Mouse (Mus musculus): ENCODE results near the gene Gtf3c2. TPM values are rescaled to one million over a fixed set of nuclear protein-coding genes. Genes with fewer than 3 reads are reported as not detected.

The Gtf3c2 gene
- polyA plus RNA-seq, 1 experiment from 2014 or later, result 55.5 TPM

DNA sequence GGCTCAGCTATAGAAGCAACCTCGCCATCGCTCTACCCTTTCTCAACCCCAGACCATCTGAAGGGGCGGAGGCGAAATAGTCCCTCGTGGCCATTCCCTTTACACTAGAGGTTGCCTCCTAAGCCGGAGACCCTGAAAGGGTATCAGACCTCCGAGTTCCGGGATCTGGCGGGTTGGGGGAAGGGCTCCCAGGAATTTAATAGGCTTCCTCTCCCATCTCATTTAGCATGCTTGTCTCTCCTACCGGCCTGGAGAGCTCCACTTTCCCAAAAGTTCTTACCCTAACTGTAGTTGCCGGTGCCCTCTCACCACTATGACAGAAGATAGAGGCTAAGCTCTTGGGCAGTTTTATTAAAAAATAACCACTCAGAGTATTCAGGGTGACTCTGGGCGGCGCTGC, 42.3 kb downstream of the Gtf3c2 start:
- Histone ChIP-seq H3K27me3 (ENCODE audit: control insufficient read depth, insufficient read depth, low read length) (peaks cover 41% of the 10 kb centered on the region), H3K9ac (replicated peaks; ENCODE audit: low read depth, low read length) (no peak overlapping the region), H3K9me3 (ENCODE audit: control insufficient read depth, low read length) (no peaks in the 10 kb centered on the region), H3K4me3 (ENCODE audit: low read depth, low read length) (peak overlapping the region; percentile 22), H3K4me1 (ENCODE audit: control insufficient read depth, insufficient read depth, low read length) (0 out of 2 replicates have a peak, but pooled peaks cover 3% of the 10 kb centered on the region), H3K27ac (ENCODE audit: low read depth, low read length) (no peak overlapping the region), H3K4me2 (ENCODE audit: low read depth, low read length) (peak overlapping the region; percentile 44), H3K36me3 (ENCODE audit: control insufficient read depth, insufficient read depth, low read length) (no peaks in the 10 kb centered on the region)
- no peak for ATAC-seq (ENCODE audit: low read depth)
- WGBS, result under 1% methylated on average over 13 of the region's 13 CpGs

- H3K4me3 ChIP-seq (ENCODE audit: low read depth, low read length), result peak overlapping the region; percentile 1; the same call in 1 of the 2 replicates
- no peaks in the 10 kb centered on the region for H3K9me3 ChIP-seq (ENCODE audit: control insufficient read depth, low read length)
- peak overlapping the region; percentile 44; the same call in 1 of the 2 replicates for H3K4me2 ChIP-seq (ENCODE audit: low read depth, low read length)
- H3K27ac ChIP-seq (ENCODE audit: low read depth, low read length), result no peak overlapping the region
- no peak overlapping the region for H3K9ac ChIP-seq (replicated peaks; ENCODE audit: low read depth, low read length)
- 0 out of 2 replicates have a peak, but pooled peaks cover 3% of the 10 kb centered on the region for H3K4me1 ChIP-seq (ENCODE audit: control insufficient read depth, insufficient read depth, low read length)
- peak; percentile 20; the same call in 1 of the 2 replicates for ATAC-seq (ENCODE audit: low read depth)
- peaks cover 41% of the 10 kb centered on the region for H3K27me3 ChIP-seq (ENCODE audit: control insufficient read depth, insufficient read depth, low read length)
- under 1% methylated on average over 33 of the region's 33 CpGs for WGBS
- no peaks in the 10 kb centered on the region for H3K36me3 ChIP-seq (ENCODE audit: control insufficient read depth, insufficient read depth, low read length)
These were observed 43.1 kb downstream of the Gtf3c2 start for GRCm38 (mm10) chr5:31136730-31137424.

DNA sequence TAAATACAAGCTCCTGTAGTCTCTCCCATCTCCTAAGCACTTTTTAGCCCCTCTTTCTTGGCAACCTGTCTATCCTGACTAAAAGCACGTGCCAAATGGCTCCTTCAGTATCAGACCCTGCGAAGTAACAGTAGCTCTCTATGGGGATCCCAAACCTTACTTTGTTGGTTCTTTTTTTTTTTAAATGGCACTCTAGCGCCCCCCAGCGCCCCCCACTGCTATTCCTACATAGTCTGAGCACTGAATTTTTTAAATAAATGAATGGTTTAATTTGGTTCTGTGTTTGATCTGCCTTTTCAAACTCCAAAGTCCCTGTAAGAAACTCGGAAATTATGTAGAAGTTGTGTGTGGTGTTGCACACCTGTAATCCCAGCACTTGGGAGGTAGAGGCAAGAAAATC, 53.9 kb downstream of the Gtf3c2 start:
- Histone ChIP-seq H3K36me3 (ENCODE audit: control insufficient read depth, insufficient read depth, low read length) (no peaks in the 10 kb centered on the region), H3K27me3 (ENCODE audit: control insufficient read depth, insufficient read depth, low read length) (no peaks in the 10 kb centered on the region), H3K4me3 (ENCODE audit: low read depth, low read length) (no peak overlapping the region), H3K4me1 (ENCODE audit: control insufficient read depth, insufficient read depth, low read length) (no peaks in the 10 kb centered on the region), H3K4me2 (ENCODE audit: low read depth, low read length) (no peak overlapping the region), H3K27ac (ENCODE audit: low read depth, low read length) (no peak overlapping the region), H3K9ac (replicated peaks; ENCODE audit: low read depth, low read length) (no peak overlapping the region), H3K9me3 (ENCODE audit: control insufficient read depth, low read length) (no peaks in the 10 kb centered on the region)
- WGBS, result 38% methylated on average over 5 of the region's 5 CpGs
- ATAC-seq (ENCODE audit: low read depth), result no peak

- WGBS, result 29% methylated on average over 2 of the region's 2 CpGs
- H3K27ac ChIP-seq (ENCODE audit: low read depth, low read length), result no peak overlapping the region
- H3K27me3 ChIP-seq (ENCODE audit: control insufficient read depth, insufficient read depth, low read length), result no peaks in the 10 kb centered on the region
These were observed 56.5 kb downstream of the Gtf3c2 start for GRCm38 (mm10) chr5:31123481-31123880.

GRCm38 (mm10) chr5:31121111-31121510, 58.8 kb downstream of the Gtf3c2 start:
- H3K4me2 ChIP-seq (ENCODE audit: low read depth, low read length), result no peak overlapping the region
- H3K9ac ChIP-seq (replicated peaks; ENCODE audit: low read depth, low read length), result no peak overlapping the region
- no peaks in the 10 kb centered on the region for H3K27me3 ChIP-seq (ENCODE audit: control insufficient read depth, insufficient read depth, low read length)
- no peak overlapping the region for H3K4me3 ChIP-seq (ENCODE audit: low read depth, low read length)
- H3K27ac ChIP-seq (ENCODE audit: low read depth, low read length), result no peak overlapping the region
- no peaks in the 10 kb centered on the region for H3K4me1 ChIP-seq (ENCODE audit: control insufficient read depth, insufficient read depth, low read length)
- no peaks in the 10 kb centered on the region for H3K9me3 ChIP-seq (ENCODE audit: control insufficient read depth, low read length)
- no peaks in the 10 kb centered on the region for H3K36me3 ChIP-seq (ENCODE audit: control insufficient read depth, insufficient read depth, low read length)
- ATAC-seq (ENCODE audit: low read depth), result no peak
- WGBS, result 88% methylated on average over 8 of the region's 8 CpGs

More at GRCm38 (mm10) chr5:31123481-31123880, 56.5 kb downstream of the Gtf3c2 start:
- Histone ChIP-seq H3K9ac (replicated peaks; ENCODE audit: low read depth, low read length) (no peak overlapping the region), H3K9me3 (ENCODE audit: control insufficient read depth, low read length) (no peaks in the 10 kb centered on the region), H3K4me1 (ENCODE audit: control insufficient read depth, insufficient read depth, low read length) (no peaks in the 10 kb centered on the region), H3K36me3 (ENCODE audit: control insufficient read depth, insufficient read depth, low read length) (no peaks in the 10 kb centered on the region), H3K4me3 (ENCODE audit: low read depth, low read length) (no peak overlapping the region), H3K4me2 (ENCODE audit: low read depth, low read length) (no peak overlapping the region)
- no peak for ATAC-seq (ENCODE audit: low read depth)

DNA sequence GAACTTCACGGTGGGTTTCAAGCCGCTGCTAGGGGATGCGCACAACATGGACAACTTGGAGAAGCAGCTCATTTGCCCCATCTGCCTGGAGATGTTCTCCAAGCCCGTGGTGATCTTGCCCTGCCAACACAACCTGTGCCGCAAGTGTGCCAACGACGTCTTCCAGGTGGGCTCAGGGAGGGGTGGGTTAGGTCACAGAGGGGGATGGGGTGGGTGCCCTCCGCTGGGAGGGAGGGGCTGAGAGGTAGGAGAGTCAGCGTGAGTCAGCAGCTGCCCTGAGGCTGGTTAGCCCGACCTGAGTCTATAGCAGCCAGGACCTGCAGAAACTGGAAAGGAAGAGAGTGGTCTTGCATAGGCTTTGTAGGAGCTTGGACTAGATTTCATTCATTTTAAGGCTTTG, 63.0 kb downstream of the Gtf3c2 start:
- Histone ChIP-seq H3K4me3 (ENCODE audit: low read depth, low read length) (no peak overlapping the region), H3K4me1 (ENCODE audit: control insufficient read depth, insufficient read depth, low read length) (no peaks in the 10 kb centered on the region), H3K36me3 (ENCODE audit: control insufficient read depth, insufficient read depth, low read length) (no peaks in the 10 kb centered on the region), H3K4me2 (ENCODE audit: low read depth, low read length) (no peak overlapping the region), H3K9ac (replicated peaks; ENCODE audit: low read depth, low read length) (no peak overlapping the region), H3K27ac (ENCODE audit: low read depth, low read length) (no peak overlapping the region), H3K9me3 (ENCODE audit: control insufficient read depth, low read length) (no peaks in the 10 kb centered on the region), H3K27me3 (ENCODE audit: control insufficient read depth, insufficient read depth, low read length) (no peaks in the 10 kb centered on the region)
- WGBS, result 31% methylated on average over 10 of the region's 10 CpGs
- ATAC-seq (ENCODE audit: low read depth), result no peak

- ATAC-seq (ENCODE audit: low read depth), result no peak
- Histone ChIP-seq H3K27ac (ENCODE audit: low read depth, low read length) (no peak within 1 kb of the TSS), H3K4me1 (ENCODE audit: control insufficient read depth, insufficient read depth, low read length) (no peaks in the 10 kb centered on the region), H3K36me3 (ENCODE audit: control insufficient read depth, insufficient read depth, low read length) (no peaks in the 10 kb centered on the region), H3K9ac (replicated peaks; ENCODE audit: low read depth, low read length) (no peak within 1 kb of the TSS), H3K27me3 (ENCODE audit: control insufficient read depth, insufficient read depth, low read length) (no peaks in the 10 kb centered on the region), H3K4me3 (ENCODE audit: low read depth, low read length) (no peak within 1 kb of the TSS), H3K9me3 (ENCODE audit: control insufficient read depth, low read length) (no peaks in the 10 kb centered on the region), H3K4me2 (ENCODE audit: low read depth, low read length) (no peak within 1 kb of the TSS)
- WGBS, result 47% methylated on average over 3 of the region's 3 CpGs
These were observed 63.6 kb downstream of the Gtf3c2 start, which contains the start of gene Trim54 for GRCm38 (mm10) chr5:31116354-31116753. Gene Trim54 (plus strand): TSS chr5:31116712.

DNA sequence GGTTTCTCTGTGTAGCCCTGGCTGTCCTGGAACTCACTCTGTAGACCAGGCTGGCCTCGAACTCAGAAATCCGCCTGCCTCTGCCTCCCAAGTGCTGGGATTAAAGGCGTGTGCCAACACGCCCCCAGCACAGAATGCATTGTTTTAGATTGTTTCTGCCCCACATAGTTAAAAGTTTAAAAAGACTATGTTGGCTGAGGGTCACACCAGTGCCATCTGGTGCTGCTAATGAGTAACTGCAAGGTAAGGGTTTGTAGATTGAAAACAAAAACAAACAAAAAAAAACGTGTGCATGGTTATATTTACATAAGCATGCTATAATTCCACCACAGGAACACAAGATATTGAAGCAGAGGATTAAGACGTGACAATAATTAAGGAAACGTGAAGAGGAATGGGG, 69.2 kb downstream of the Gtf3c2 start:
- Histone ChIP-seq H3K36me3 (ENCODE audit: control insufficient read depth, insufficient read depth, low read length) (no peaks in the 10 kb centered on the region), H3K27ac (ENCODE audit: low read depth, low read length) (no peak overlapping the region), H3K27me3 (ENCODE audit: control insufficient read depth, insufficient read depth, low read length) (no peaks in the 10 kb centered on the region), H3K9me3 (ENCODE audit: control insufficient read depth, low read length) (no peaks in the 10 kb centered on the region), H3K4me3 (ENCODE audit: low read depth, low read length) (no peak overlapping the region), H3K9ac (replicated peaks; ENCODE audit: low read depth, low read length) (no peak overlapping the region), H3K4me2 (ENCODE audit: low read depth, low read length) (no peak overlapping the region), H3K4me1 (ENCODE audit: control insufficient read depth, insufficient read depth, low read length) (no peaks in the 10 kb centered on the region)
- WGBS, result 48% methylated on average over 7 of the region's 7 CpGs
- ATAC-seq (ENCODE audit: low read depth), result no peak

DNA sequence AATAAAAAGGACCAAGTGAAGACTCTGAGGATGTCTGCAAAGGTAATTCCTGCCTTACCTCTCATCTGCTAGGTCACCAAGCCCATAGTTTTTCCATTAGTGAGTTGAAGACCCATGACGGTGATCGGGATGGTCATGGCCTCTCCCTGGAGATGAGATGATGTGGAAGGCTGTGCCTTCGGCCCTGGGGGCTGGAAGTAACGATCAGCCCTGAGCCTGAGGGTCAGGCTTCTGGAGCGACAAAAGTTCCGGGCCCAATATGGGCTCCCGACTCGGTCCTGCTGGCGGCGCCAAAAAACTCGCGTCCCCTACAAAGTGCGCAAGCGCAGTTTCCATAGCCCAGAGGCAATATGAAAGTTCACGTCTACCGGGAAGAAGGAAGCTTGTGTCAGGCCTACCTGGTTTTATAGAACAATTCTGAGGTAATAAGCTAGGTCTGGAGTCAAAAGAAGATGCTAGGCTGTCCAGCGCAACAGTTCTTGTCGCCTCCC, 71.9 kb downstream of the Gtf3c2 start, which contains the start of gene Slc30a3:
Slc30a3 (minus strand) TSS at position 238 of the 491 bp plus-strand sequence.
- Histone ChIP-seq H3K36me3 (ENCODE audit: control insufficient read depth, insufficient read depth, low read length) (no peaks in the 10 kb centered on the region), H3K9me3 (ENCODE audit: control insufficient read depth, low read length) (no peaks in the 10 kb centered on the region), H3K4me3 (ENCODE audit: low read depth, low read length) (no peak within 1 kb of the TSS), H3K9ac (replicated peaks; ENCODE audit: low read depth, low read length) (no peak within 1 kb of the TSS), H3K4me1 (ENCODE audit: control insufficient read depth, insufficient read depth, low read length) (no peaks in the 10 kb centered on the region), H3K4me2 (ENCODE audit: low read depth, low read length) (no peak within 1 kb of the TSS), H3K27me3 (ENCODE audit: control insufficient read depth, insufficient read depth, low read length) (no peaks in the 10 kb centered on the region), H3K27ac (ENCODE audit: low read depth, low read length) (no peak within 1 kb of the TSS)
- WGBS, result 94% methylated on average over 18 of the region's 18 CpGs
- no peak for ATAC-seq (ENCODE audit: low read depth)

Data from neural tube, embryonic 14.5 days (tissue).